Mouse (Mus musculus) embryonic facial prominence, embryonic 15.5 days (tissue): ENCODE data around the gene Tubgcp6. TPM values are rescaled to one million over a fixed set of nuclear protein-coding genes. Genes with fewer than 3 reads are reported as not detected.

Source experiments
- ATAC-seq: fragments of 200-750 bp; cut with Nextera tagmentation; 2 replicates; pipeline ENCODE4 v1.8.0; 2017; ENCODE audit warnings: low read depth, moderate TSS enrichment; ENCODE audit not compliant: insufficient number of reproducible peaks, low FRiP score, low TSS enrichment
- H3K27ac ChIP-seq: fragments of 300-500 bp; sonication (generic); replicated peaks from 2 replicates; pipeline ENCODE4 v1.5.1; 2015; ENCODE audit warnings: mild to moderate bottlenecking, inconsistent platforms
- H3K27me3 ChIP-seq: fragments of 300-500 bp; sonication (generic); 2 replicates; pipeline ENCODE4 v1.6.1; 2015; ENCODE audit warnings: inconsistent platforms
- H3K36me3 ChIP-seq: fragments of 300-500 bp; sonication (generic); 2 replicates; pipeline ENCODE4 v1.6.1; 2015; ENCODE audit warnings: mild to moderate bottlenecking, inconsistent platforms
- H3K4me1 ChIP-seq: fragments of 300-500 bp; sonication (generic); 2 replicates; pipeline ENCODE4 v1.6.1; 2015; ENCODE audit warnings: inconsistent platforms
- H3K4me2 ChIP-seq: fragments of 300-500 bp; sonication (generic); replicated peaks from 2 replicates; pipeline ENCODE4 v1.6.1; 2015; ENCODE audit warnings: mild to moderate bottlenecking, inconsistent platforms
- H3K4me3 ChIP-seq: fragments of 300-500 bp; sonication (generic); replicated peaks from 2 replicates; pipeline ENCODE4 v1.5.1; 2015; ENCODE audit warnings: mild to moderate bottlenecking, inconsistent platforms
- H3K9ac ChIP-seq: fragments of 300-500 bp; sonication (generic); 2 replicates; pipeline ENCODE4 v1.6.1; 2015; ENCODE audit warnings: inconsistent platforms
- H3K9me3 ChIP-seq: fragments of 300-500 bp; sonication (generic); replicated peaks from 2 replicates; pipeline ENCODE4 v1.6.1; 2016; ENCODE audit warnings: inconsistent platforms
- WGBS: fragments of 180-500 bp; shearing (Covaris S2); methylation state at CpG from one replicate; pipeline ENCODE4 v1.1.7; 2015; 5-methylcytosine and 5-hydroxymethylcytosine counted together
- polyA plus RNA-seq: library from polyadenylated mRNA; unstranded; fragments of >200 nt; fragmentation: Nextera tagmentation; extraction: Ambion mirVana; gene quantifications from 2 replicates; pipeline ENCODE4 v1.2.1, GENCODE M21; 2015

Tubgcp6 gene
- polyA plus RNA-seq, 1 experiment from 2014 or later = 15.2 TPM

DNA sequence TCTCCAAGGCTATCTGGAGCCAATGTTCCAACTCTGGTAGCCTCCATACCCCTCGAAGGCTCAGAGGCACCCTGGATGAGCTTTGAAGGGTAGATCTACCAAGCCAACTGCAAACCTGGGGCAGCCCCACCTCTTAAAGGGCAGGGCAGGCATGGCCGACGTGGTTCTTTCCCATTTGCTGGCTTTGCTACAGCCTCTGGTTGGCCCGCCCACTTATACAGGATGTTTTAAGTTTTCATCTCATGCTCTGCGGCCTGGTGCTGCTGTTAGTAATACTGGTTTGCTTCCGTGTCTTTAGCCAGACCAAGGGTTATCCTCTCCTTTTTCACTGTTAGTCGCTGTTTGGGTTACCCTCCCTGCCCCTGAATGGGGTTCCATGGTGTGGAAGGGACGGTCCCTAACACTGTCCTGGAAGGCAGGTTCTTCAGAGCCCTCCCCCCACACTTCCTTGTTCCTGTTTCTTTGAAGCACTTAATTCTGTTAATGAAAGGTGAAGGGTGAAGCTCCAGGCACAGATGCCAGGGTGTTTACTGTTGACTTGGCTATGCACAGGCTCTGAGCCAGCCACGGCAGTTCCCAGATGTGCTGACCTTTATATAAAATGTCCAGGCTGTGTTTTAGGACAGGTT lies 44.6 kb downstream of the Tubgcp6 start:
- WGBS = 50% methylated on average over 9 of the region's 9 CpGs
- H3K4me3 ChIP-seq = no peak overlapping the region
- H3K27ac ChIP-seq = 0 out of 2 replicates have a peak overlapping the region, but pooled peaks have one; percentile 11
- no peaks in the 10 kb centered on the region for H3K27me3 ChIP-seq
- no peaks in the 10 kb centered on the region for H3K9me3 ChIP-seq
- no peak overlapping the region for H3K9ac ChIP-seq
- peaks cover 40% of the 10 kb centered on the region for H3K4me1 ChIP-seq
- peaks cover 25% of the 10 kb centered on the region for H3K36me3 ChIP-seq
- H3K4me2 ChIP-seq = peak overlapping the region; percentile 89
- ATAC-seq = no peak

DNA sequence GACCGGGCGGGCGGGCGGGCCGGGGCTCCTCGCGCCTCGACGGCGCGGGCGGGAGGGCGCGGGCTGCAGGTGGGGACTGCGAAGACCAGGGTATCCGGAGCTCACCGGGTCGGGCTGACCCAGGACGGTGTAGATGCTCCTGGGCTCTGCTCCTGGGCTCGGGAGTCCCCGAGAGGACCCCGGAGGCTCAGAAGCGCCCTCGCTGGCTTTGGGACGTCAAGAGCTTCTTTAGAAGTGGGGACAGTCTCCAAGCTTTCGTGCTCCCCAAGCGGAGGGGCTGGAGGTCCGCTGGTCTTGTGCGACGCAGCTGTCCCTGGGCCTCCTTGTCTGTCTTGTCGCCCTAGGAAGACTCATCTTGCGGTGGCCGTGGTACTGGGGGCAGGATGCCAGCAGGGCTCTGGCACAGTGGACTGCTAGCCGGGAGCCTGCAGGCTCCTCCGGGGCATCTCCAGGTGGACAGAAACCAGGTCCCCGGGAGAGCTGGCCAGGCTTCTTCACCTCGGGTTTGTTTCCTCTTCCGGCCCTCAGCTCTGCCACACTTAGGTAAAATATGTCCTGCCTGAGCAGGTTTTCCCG lies 46.7 kb downstream of the Tubgcp6 start:
- ATAC-seq = peak; percentile 49
- peak overlapping the region; percentile 78 for H3K4me3 ChIP-seq
- peaks cover 5% of the 10 kb centered on the region for H3K36me3 ChIP-seq
- WGBS = 0% methylated on average over 38 of the region's 39 CpGs
- peak overlapping the region; percentile 89 for H3K4me2 ChIP-seq
- H3K27me3 ChIP-seq = no peaks in the 10 kb centered on the region
- no peaks in the 10 kb centered on the region for H3K9me3 ChIP-seq
- peaks cover 40% of the 10 kb centered on the region for H3K4me1 ChIP-seq
- H3K27ac ChIP-seq = peak overlapping the region; percentile 88
- peak overlapping the region; percentile 93 for H3K9ac ChIP-seq

DNA sequence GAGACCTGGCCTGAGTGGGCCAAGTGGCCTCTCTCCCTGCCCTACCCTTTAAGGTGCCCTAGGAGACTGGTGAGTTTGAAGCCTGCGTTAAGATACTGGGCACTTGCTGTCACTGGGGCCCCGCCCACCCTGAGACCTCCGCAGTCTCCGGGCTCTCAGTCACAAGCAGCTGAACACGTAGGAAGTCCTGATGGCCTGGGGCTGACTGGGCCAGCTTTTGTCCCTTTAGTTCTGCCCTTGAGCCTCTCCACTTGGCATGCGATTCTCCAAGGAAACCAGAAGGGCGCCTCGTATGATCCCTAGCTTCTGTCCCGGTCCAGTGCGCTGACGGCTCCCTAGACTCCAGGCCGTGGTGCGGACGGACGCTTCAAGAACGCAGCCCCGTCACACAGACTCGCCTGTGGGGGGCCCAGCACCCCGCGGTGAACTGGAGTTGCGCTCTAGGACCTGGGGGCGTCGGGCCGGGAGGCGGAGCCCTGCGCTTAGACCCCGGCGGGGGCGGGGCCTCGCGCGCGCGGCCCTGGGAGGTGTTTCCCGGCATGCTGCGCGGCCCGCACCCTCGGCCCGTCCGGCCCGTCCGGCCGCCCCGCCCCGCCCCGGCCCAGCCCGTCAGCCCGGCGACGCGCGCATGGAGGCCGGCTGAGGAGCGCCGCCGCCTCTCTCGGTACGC lies 47.3 kb downstream of the Tubgcp6 start:
- under 1% methylated on average over 43 of the region's 59 CpGs for WGBS
- H3K4me1 ChIP-seq = peaks cover 40% of the 10 kb centered on the region

DNA sequence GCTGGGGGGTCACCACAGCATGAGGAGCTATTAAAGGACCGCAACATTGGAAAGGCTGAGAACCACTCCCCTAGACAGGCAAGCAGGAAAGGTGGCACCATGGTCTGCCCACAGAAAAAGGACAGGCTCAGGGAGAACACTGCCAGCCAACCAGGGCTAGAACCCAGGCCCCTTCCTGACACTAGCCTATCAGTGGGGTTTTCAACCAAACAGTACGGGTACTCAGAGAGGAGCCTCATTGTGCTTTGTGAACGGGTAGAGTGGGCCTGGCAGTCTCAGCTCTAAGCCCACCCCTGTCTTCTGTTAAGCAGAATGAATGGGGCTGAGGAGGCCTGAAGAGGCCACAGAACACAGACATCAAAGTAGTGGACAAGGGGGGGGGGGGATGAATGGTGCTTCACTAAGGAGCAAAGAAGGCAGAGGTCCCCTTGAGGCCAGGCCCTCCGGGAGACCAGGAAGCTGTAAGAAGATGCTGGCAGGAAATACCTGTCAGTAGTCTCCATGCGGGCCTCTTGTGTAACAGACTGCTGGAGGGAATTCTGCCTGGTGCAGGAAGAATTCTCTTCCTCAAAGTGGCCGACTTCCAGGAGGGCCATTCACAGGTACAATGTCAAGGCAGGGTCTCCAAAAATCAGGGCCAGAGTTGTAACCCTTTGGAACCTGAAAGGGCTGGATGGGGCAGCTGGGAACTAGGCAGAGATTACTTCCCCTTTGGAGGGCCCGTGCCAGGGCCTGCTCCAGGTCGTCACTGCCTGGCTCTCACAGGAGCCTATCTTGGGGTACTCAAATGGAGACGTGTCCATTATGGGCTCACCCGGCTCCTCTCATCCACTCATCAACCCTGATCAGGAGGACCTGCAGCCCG lies 48.1 kb downstream of the Tubgcp6 start, which contains the start of gene Trabd:
Trabd (plus strand) TSS at position 512 of the 865 bp plus-strand sequence.
- ATAC-seq = no peak
- Histone ChIP-seq H3K4me1 (peaks cover 40% of the 10 kb centered on the region), H3K27me3 (peaks cover 2% of the 10 kb centered on the region; the same call in 1 of the 2 replicates), H3K4me2 (peak within 1 kb of the TSS; percentile 89), H3K9ac (peak within 1 kb of the TSS; percentile 93), H3K4me3 (peak within 1 kb of the TSS; percentile 78), H3K27ac (peak within 1 kb of the TSS; percentile 88), H3K9me3 (no peaks in the 10 kb centered on the region), H3K36me3 (no peaks in the 10 kb centered on the region)
- WGBS = 22% methylated on average over 11 of the region's 11 CpGs

More for the DNA sequence above, 47.3 kb downstream of the Tubgcp6 start:
- ATAC-seq = peak; percentile 91
- Histone ChIP-seq H3K9me3 (no peaks in the 10 kb centered on the region), H3K4me2 (peak overlapping the region; percentile 89), H3K27ac (peak overlapping the region; percentile 88), H3K36me3 (no peaks in the 10 kb centered on the region), H3K4me3 (peak overlapping the region; percentile 78), H3K27me3 (no peaks in the 10 kb centered on the region), H3K9ac (peak overlapping the region; percentile 93)

DNA sequence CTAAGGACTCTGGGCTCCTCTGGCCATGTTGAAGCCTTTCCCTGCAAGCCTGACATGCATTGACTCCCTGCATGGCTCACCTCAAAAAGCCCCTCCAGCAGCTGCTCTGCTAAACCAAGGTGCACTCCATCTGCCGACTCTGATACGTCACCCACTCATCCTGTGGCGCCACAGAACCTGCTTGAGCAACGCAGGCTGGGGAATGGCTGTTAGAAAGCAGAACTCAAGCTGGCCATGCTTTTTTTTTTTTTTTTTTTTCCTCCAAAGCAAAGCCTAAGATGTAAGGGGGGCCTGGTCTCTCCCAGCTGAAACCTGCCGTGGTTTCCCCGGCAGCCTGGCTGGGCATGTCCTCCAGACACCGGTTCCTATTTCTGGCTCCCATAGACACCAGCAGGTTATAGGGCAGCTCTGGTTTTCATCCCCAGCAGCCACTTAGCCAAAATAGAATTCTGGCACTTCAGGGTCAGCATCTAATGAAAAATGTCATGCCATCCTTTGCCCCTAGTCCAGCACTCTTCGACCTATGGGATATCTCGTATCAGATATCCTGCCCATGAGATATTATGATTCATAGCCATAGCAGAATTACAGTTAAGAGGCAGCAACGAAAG lies 48.8 kb downstream of the Tubgcp6 start:
- no peak for ATAC-seq
- 0 out of 2 replicates have a peak overlapping the region, but pooled peaks have one; percentile 88 for H3K27ac ChIP-seq
- H3K4me2 ChIP-seq = no peak overlapping the region
- peaks cover 9% of the 10 kb centered on the region for H3K27me3 ChIP-seq
- no peaks in the 10 kb centered on the region for H3K36me3 ChIP-seq
- no peak overlapping the region for H3K9ac ChIP-seq
- no peaks in the 10 kb centered on the region for H3K9me3 ChIP-seq
- H3K4me1 ChIP-seq = peaks cover 40% of the 10 kb centered on the region
- WGBS = 69% methylated on average over 10 of the region's 10 CpGs
- H3K4me3 ChIP-seq = no peak overlapping the region

DNA sequence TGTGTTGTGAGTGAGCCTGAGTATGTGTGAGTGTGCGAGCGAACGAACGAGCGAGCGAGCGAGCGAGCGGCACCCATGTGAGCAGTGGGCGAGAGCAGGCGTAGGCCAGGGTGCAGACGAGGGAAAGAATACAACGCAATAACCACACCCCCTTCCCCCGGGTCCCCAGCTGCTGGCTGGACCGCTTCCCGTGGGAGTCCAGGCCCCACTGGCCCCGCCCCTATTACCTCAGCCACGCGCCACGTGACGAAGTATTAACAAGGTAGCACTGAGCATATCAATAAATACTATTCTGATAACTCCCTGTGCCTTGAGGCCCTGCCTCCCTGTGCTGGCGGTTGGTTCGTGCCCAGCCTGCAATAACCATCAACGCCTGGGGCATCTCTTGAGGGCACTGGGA lies 52.3 kb downstream of the Tubgcp6 start:
- 71% methylated on average over 24 of the region's 24 CpGs for WGBS
- Histone ChIP-seq H3K36me3 (no peaks in the 10 kb centered on the region), H3K27ac (no peak overlapping the region), H3K27me3 (peaks cover 43% of the 10 kb centered on the region), H3K9me3 (no peaks in the 10 kb centered on the region), H3K4me1 (peaks cover 22% of the 10 kb centered on the region), H3K4me2 (no peak overlapping the region), H3K9ac (no peak overlapping the region), H3K4me3 (no peak overlapping the region)
- ATAC-seq = no peak

DNA sequence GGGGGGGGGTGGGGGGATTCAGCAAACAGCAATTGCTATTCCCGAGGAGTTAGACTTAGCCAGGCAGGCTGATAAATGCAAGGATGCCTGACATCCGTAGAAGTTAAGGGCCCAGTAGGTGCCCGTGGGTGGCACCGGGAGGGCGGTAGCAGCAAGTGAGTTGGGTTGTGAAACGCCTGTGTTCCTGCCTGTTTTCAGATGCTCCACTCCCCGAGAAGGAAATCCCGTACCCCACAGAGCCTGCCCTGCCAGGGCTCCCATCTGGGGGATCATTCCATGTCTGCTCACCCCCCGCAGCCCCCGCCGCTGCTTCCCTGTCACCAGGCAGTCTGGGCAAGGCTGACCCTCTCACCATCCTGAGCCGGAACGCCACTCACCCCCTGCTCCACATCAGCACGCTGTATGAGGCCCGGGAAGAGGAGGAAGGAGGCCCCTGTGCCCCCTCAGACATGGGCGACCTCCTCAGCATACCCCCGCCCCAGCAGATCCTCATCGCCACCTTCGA lies 53.5 kb downstream of the Tubgcp6 start:
- H3K9me3 ChIP-seq = no peaks in the 10 kb centered on the region
- H3K27ac ChIP-seq = no peak overlapping the region
- ATAC-seq = no peak
- H3K4me1 ChIP-seq = peaks cover 12% of the 10 kb centered on the region
- peaks cover 44% of the 10 kb centered on the region for H3K27me3 ChIP-seq
- no peaks in the 10 kb centered on the region for H3K36me3 ChIP-seq
- no peak overlapping the region for H3K4me2 ChIP-seq
- WGBS = 73% methylated on average over 19 of the region's 19 CpGs
- H3K9ac ChIP-seq = no peak overlapping the region
- H3K4me3 ChIP-seq = no peak overlapping the region

DNA sequence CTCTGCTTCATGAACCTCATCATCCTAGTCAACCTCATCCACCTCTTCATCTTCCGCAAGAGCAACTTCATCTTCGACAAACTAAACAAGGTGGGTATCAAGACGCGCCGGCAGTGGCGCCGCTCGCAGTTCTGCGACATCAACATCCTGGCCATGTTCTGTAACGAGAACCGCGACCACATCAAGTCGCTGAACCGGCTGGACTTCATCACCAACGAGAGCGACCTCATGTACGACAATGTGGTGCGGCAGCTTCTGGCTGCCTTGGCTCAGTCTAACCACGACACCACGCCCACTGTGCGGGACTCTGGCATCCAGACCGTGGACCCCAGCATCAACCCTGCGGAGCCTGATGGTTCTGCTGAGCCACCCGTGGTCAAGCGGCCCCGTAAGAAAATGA lies 54.7 kb downstream of the Tubgcp6 start:
- peaks cover 53% of the 10 kb centered on the region for H3K27me3 ChIP-seq
- H3K4me3 ChIP-seq = peak overlapping the region; percentile 12; the same call in 1 of the 2 replicates
- no peaks in the 10 kb centered on the region for H3K36me3 ChIP-seq
- no peak overlapping the region for H3K27ac ChIP-seq
- peak overlapping the region; percentile 28; the same call in 1 of the 2 replicates for H3K4me2 ChIP-seq
- 35% methylated on average over 26 of the region's 26 CpGs for WGBS
- ATAC-seq = no peak
- H3K9me3 ChIP-seq = no peaks in the 10 kb centered on the region
- peaks cover 8% of the 10 kb centered on the region; the same call in 1 of the 2 replicates for H3K4me1 ChIP-seq
- no peak overlapping the region for H3K9ac ChIP-seq

DNA sequence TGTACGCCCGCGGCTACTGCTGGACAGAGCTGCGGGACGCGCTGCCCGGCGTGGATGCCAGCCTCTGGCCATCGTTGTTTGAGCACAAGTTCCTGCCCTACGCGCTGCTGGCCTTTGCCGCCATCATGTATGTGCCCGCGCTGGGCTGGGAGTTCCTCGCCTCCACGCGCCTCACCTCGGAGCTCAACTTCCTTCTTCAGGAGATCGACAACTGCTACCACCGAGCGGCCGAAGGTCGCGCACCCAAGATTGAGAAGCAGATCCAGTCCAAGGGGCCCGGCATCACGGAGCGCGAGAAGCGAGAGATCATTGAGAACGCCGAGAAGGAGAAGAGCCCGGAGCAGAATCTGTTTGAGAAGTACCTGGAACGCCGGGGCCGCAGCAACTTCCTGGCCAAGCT lies 55.3 kb downstream of the Tubgcp6 start:
- H3K36me3 ChIP-seq = no peaks in the 10 kb centered on the region
- no peak for ATAC-seq
- H3K9ac ChIP-seq = no peak overlapping the region
- H3K4me1 ChIP-seq = peaks cover 8% of the 10 kb centered on the region; the same call in 1 of the 2 replicates
- H3K9me3 ChIP-seq = no peaks in the 10 kb centered on the region
- H3K4me3 ChIP-seq = peak overlapping the region; percentile 12
- H3K4me2 ChIP-seq = peak overlapping the region; percentile 28
- H3K27ac ChIP-seq = no peak overlapping the region
- H3K27me3 ChIP-seq = peaks cover 53% of the 10 kb centered on the region
- WGBS = 44% methylated on average over 35 of the region's 35 CpGs

DNA sequence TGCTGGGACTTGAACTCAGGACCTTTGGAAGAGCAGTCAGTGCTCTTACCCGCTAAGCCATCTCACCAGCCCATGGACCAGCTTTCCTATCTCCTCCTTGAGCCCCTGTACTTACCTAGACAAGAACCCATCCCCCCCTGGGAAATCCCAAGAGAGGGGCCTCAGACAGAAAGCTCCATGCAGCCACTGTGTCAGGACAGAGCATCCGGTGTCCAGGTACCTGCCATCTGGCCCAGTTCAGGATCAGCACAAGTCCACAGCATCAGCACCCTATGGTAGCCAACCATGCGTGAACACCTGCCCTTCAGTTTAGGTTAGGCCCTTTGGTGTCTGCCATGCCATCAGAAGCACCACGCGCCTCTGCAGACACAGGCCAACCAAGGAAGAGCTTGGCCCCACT lies 58.0 kb downstream of the Tubgcp6 start:
- Histone ChIP-seq H3K4me1 (peaks cover 12% of the 10 kb centered on the region), H3K27me3 (peaks cover 68% of the 10 kb centered on the region), H3K27ac (no peak overlapping the region), H3K4me2 (no peak overlapping the region), H3K9ac (no peak overlapping the region), H3K36me3 (no peaks in the 10 kb centered on the region), H3K9me3 (no peaks in the 10 kb centered on the region), H3K4me3 (no peak overlapping the region)
- 90% methylated on average over 5 of the region's 5 CpGs for WGBS
- ATAC-seq = no peak
